Mouse (Mus musculus): ENCODE measurements around the gene Golt1b. TPM values are rescaled to one million over a fixed set of nuclear protein-coding genes. Genes with fewer than 3 reads are reported as not detected.

Golt1b gene
- polyA plus RNA-seq (2014; fragmentation: Illumina TruSeq; extraction: RNeasy Lipid Tissue Mini Kit (QIAGEN cat#74804); ENCODE audit: low replicate concordance), result 31.1 TPM

DNA sequence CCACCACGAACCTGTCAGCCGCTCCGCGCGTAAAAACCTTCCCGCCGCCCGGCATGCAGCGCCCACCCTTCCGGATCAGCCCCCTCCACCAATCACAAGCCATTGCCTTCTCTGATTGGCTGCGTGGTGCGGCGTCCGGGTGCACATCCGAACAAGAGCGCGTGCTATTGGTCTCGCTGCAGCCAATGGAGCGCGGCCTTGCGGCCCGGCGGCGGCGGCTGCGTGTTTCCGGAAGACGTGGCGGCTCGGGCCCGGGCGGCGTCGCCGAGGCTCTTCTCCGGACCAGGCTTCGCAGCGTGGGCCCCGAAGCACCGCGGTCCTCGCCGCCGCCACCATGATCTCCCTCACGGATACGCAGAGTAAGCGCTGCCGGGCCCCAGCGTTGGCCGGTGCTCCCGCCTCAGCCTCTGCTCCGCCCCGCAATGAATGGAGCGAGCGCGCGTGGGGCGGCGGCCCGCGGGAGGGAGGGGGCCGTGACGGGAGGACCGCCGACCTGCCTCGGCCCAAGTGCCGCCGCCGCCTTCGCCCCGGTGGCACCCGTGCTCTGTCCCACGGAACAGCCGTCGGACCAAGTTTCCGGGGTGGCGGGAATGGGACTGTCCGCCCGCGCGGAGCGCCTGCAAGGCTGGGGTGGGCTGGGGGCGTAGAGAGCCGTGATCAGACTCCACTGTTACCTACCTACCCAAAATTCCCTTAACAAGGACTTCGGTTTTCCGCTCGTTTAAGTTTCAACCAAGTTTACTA is at the start of gene Golt1b, which contains the start of gene Recql:
Golt1b (plus strand) TSS at position 211 of the 744 bp plus-strand sequence.
Recql (minus strand) TSS at position 77 of the 744 bp plus-strand sequence.

DNA sequence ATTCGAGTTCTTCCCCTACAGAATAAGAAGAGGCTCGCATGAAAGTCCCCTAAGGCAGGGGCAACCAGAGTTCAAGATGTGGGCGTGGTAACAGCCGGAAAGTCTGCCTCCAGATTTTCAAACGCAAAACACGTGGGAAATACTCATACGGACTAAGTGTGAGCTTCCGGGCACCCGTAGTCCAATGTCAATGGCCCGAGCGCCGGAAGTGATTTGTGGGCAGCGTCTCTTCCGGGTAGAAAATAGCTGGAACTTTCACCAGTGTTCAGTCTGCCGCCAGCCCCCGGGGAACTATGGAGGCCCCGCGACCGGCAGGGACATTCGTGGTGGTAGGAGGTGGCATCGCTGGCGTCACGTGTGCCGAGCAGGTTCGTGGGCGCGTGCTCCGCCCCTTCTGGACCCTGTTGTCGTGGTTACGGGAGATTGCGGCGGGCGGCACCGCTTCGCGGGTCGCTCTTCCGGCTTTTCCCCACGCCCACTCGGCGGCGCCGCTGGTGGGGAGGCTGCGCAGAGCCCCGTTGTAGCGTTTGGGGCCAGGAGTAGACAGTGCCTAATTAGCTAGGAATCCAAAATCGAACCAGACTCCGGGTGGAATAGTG is 41.5 kb upstream of the Golt1b start, which contains the start of gene Pyroxd1:
Pyroxd1 (plus strand) TSS at position 215 of the 599 bp plus-strand sequence.

DNA sequence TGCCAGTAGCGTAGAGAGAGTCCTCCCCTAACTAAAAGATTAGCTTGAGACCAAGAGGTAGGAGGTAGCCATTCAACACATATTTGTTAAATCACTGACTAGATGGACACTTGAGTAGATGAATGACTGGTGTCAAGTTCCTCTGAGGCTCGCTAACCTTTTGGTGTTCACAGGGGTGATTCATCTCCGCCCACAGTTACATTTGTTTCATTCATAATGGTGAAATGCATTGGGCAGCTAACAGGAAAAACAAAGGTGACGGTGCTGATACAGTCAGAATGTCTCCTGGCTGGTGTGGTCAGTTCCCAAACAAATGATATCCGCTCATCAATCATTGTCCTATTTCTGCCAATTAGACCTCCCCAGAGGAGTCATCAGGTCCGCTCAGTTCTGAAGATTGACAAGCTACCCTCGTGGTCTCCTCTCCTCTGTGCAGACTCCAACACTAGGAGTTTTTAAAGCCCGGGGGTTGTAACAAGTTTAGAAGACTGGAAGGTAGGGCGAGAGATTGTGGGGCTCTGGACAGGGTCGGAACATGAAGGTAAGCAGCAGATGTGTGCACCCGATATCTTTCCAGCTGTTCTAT is 26.0 kb downstream of the Golt1b start, which contains the start of gene Spx:
Spx (plus strand) TSS at position 536 of the 586 bp plus-strand sequence.

Other genes starting within 250 kb of the Golt1b start
- not detected for gene Slco1a6, start 178.7 kb upstream of the Golt1b start, polyA plus RNA-seq (2014; fragmentation: Illumina TruSeq; extraction: RNeasy Lipid Tissue Mini Kit (QIAGEN cat#74804); ENCODE audit: low replicate concordance)
- 15.1 TPM for gene Iapp, start 88.8 kb upstream of the Golt1b start, polyA plus RNA-seq (2014; fragmentation: Illumina TruSeq; extraction: RNeasy Lipid Tissue Mini Kit (QIAGEN cat#74804); ENCODE audit: low replicate concordance)
- gene Slco1a5, start 64.2 kb upstream of the Golt1b start, polyA plus RNA-seq (2014; fragmentation: Illumina TruSeq; extraction: RNeasy Lipid Tissue Mini Kit (QIAGEN cat#74804); ENCODE audit: low replicate concordance), result 0.19 TPM
- gene Pyroxd1, start 41.6 kb upstream of the Golt1b start, polyA plus RNA-seq (2014; fragmentation: Illumina TruSeq; extraction: RNeasy Lipid Tissue Mini Kit (QIAGEN cat#74804); ENCODE audit: low replicate concordance), result 55.1 TPM
- 13.0 TPM for gene Recql, start 134 bp upstream of the Golt1b start, polyA plus RNA-seq (2014; fragmentation: Illumina TruSeq; extraction: RNeasy Lipid Tissue Mini Kit (QIAGEN cat#74804); ENCODE audit: low replicate concordance)
- gene Spx, start 26.2 kb downstream of the Golt1b start, polyA plus RNA-seq (2014; fragmentation: Illumina TruSeq; extraction: RNeasy Lipid Tissue Mini Kit (QIAGEN cat#74804); ENCODE audit: low replicate concordance), result 0.41 TPM
- not detected for gene Gys2, start 85.9 kb downstream of the Golt1b start, polyA plus RNA-seq (2014; fragmentation: Illumina TruSeq; extraction: RNeasy Lipid Tissue Mini Kit (QIAGEN cat#74804); ENCODE audit: low replicate concordance)
- gene Ldhb, start 120.7 kb downstream of the Golt1b start, polyA plus RNA-seq (2014; fragmentation: Illumina TruSeq; extraction: RNeasy Lipid Tissue Mini Kit (QIAGEN cat#74804); ENCODE audit: low replicate concordance), result 8.5 TPM
- gene Kcnj8, start 184.4 kb downstream of the Golt1b start, polyA plus RNA-seq (2014; fragmentation: Illumina TruSeq; extraction: RNeasy Lipid Tissue Mini Kit (QIAGEN cat#74804); ENCODE audit: low replicate concordance), result 2.3 TPM